Mouse (Mus musculus) limb, embryonic 11.5 days (tissue): Measurements from ENCODE around the gene Grk4. TPM values are rescaled to one million over a fixed set of nuclear protein-coding genes. Genes with fewer than 3 reads are reported as not detected.

Experiments used
- ATAC-seq: fragments of 200-750 bp; cut with Nextera tagmentation; 2 replicates; pipeline ENCODE4 v1.8.0; 2017; ENCODE audit warnings: low read depth; ENCODE audit not compliant: insufficient number of reproducible peaks, low FRiP score, low TSS enrichment
- DNase-seq: peaks from one replicate; pipeline ENCODE4 v3.0.0-alpha.2; 2015; ENCODE audit warnings: low spot score
- H3K27ac ChIP-seq: fragments of 300-500 bp; sonication (generic); replicated peaks from 2 replicates; pipeline ENCODE4 v1.5.1; 2014; ENCODE audit warnings: low read depth, mild to moderate bottlenecking, low read length
- H3K27me3 ChIP-seq: fragments of 300-500 bp; sonication (generic); 2 replicates; pipeline ENCODE4 v1.6.1; 2014; ENCODE audit warnings: mild to moderate bottlenecking, low read length, mixed read lengths; ENCODE audit not compliant: control insufficient read depth, insufficient read depth
- H3K36me3 ChIP-seq: fragments of 300-500 bp; sonication (generic); 2 replicates; pipeline ENCODE4 v1.6.1; 2014; ENCODE audit warnings: mild to moderate bottlenecking, low read length, moderate library complexity, mixed read lengths; ENCODE audit not compliant: control insufficient read depth, insufficient read depth
- H3K4me1 ChIP-seq: fragments of 300-500 bp; sonication (generic); 2 replicates; pipeline ENCODE4 v1.6.1; 2014; ENCODE audit warnings: low read length, mixed read lengths; ENCODE audit not compliant: control insufficient read depth, insufficient read depth
- H3K4me2 ChIP-seq: fragments of 300-500 bp; sonication (generic); 2 replicates; pipeline ENCODE4 v1.6.1; 2014; ENCODE audit warnings: low read depth, mild to moderate bottlenecking, moderate library complexity; ENCODE audit not compliant: severe bottlenecking
- H3K4me3 ChIP-seq: fragments of 300-500 bp; sonication (generic); 2 replicates; pipeline ENCODE4 v1.5.1; 2014; ENCODE audit warnings: low read depth, low read length
- H3K9ac ChIP-seq: fragments of 300-500 bp; sonication (generic); 2 replicates; pipeline ENCODE4 v1.6.1; 2014; ENCODE audit warnings: mild to moderate bottlenecking, low read length
- H3K9me3 ChIP-seq: fragments of 300-500 bp; sonication (generic); 2 replicates; pipeline ENCODE4 v1.6.1; 2016; ENCODE audit warnings: low read length; ENCODE audit not compliant: control insufficient read depth
- WGBS: fragments of 180-500 bp; shearing (Covaris S2); extraction: QIAGEN DNeasy Blood & Tissue Kit; methylation state at CpG from one replicate; pipeline ENCODE4 v1.1.7; 2014; 5-methylcytosine and 5-hydroxymethylcytosine counted together
- polyA plus RNA-seq: library from polyadenylated mRNA; unstranded; fragments of >200 nt; fragmentation: Nextera tagmentation; extraction: Ambion mirVana; gene quantifications from 2 replicates; pipeline ENCODE4 v1.2.1, GENCODE M21; 2014

The Grk4 gene
- polyA plus RNA-seq, 1 experiment from 2014 or later, result 2.5 TPM

GRCm38 (mm10) chr5:34729141-34729540 lies 69.0 kb downstream of the Grk4 start:
- H3K9me3 ChIP-seq, result no peaks in the 10 kb centered on the region
- ATAC-seq (no peak), DNase-seq (no peak)
- no peaks in the 10 kb centered on the region for H3K27me3 ChIP-seq
- no peak overlapping the region for H3K9ac ChIP-seq
- no peak overlapping the region for H3K4me3 ChIP-seq
- H3K36me3 ChIP-seq, result no peaks in the 10 kb centered on the region
- H3K27ac ChIP-seq, result no peak overlapping the region
- H3K4me2 ChIP-seq, result no peak overlapping the region
- H3K4me1 ChIP-seq, result no peaks in the 10 kb centered on the region

GRCm38 (mm10) chr5:34730255-34730654 lies 70.1 kb downstream of the Grk4 start:
- ATAC-seq (no peak), DNase-seq (no peak)
- Histone ChIP-seq H3K27ac (no peak overlapping the region), H3K9me3 (no peaks in the 10 kb centered on the region), H3K27me3 (no peaks in the 10 kb centered on the region), H3K9ac (no peak overlapping the region), H3K4me1 (no peaks in the 10 kb centered on the region), H3K36me3 (no peaks in the 10 kb centered on the region), H3K4me3 (no peak overlapping the region), H3K4me2 (no peak overlapping the region)
- 52% methylated on average over 1 of the region's 1 CpGs for WGBS

- ATAC-seq (no peak), DNase-seq (no peak)
- no peaks in the 10 kb centered on the region for H3K4me1 ChIP-seq
- 54% methylated on average over 3 of the region's 3 CpGs for WGBS
- H3K9me3 ChIP-seq, result no peaks in the 10 kb centered on the region
- H3K27me3 ChIP-seq, result no peaks in the 10 kb centered on the region
- H3K36me3 ChIP-seq, result no peaks in the 10 kb centered on the region
- H3K9ac ChIP-seq, result no peak overlapping the region
- no peak overlapping the region for H3K27ac ChIP-seq
- H3K4me2 ChIP-seq, result no peak overlapping the region
- no peak overlapping the region for H3K4me3 ChIP-seq
Measured at GRCm38 (mm10) chr5:34751477-34751876, 91.3 kb downstream of the Grk4 start.

GRCm38 (mm10) chr5:34758762-34759161 lies 98.6 kb downstream of the Grk4 start:
- H3K9ac ChIP-seq, result no peak overlapping the region
- no peaks in the 10 kb centered on the region for H3K9me3 ChIP-seq
- no peaks in the 10 kb centered on the region for H3K27me3 ChIP-seq
- no peak for DNase-seq
- H3K4me2 ChIP-seq, result no peak overlapping the region
- H3K27ac ChIP-seq, result no peak overlapping the region
- no peaks in the 10 kb centered on the region for H3K36me3 ChIP-seq
- ATAC-seq, result no peak
- WGBS, result 84% methylated on average over 1 of the region's 1 CpGs
- no peak overlapping the region for H3K4me3 ChIP-seq
- H3K4me1 ChIP-seq, result no peaks in the 10 kb centered on the region

GRCm38 (mm10) chr5:34760850-34761508 lies 100.8 kb downstream of the Grk4 start:
- ATAC-seq, result no peak
- Histone ChIP-seq H3K9ac (peak overlapping the region; percentile 89), H3K27me3 (no peaks in the 10 kb centered on the region), H3K4me2 (peak overlapping the region; percentile 86), H3K9me3 (no peaks in the 10 kb centered on the region), H3K27ac (peak overlapping the region; percentile 76; the same call in 1 of the 2 replicates), H3K36me3 (no peaks in the 10 kb centered on the region), H3K4me3 (peak overlapping the region; percentile 84), H3K4me1 (no peaks in the 10 kb centered on the region)
- no peak for DNase-seq
- under 1% methylated on average over 19 of the region's 19 CpGs for WGBS

GRCm38 (mm10) chr5:34761509-34761908 lies 101.3 kb downstream of the Grk4 start, which contains the start of gene Htt:
Gene Htt, plus strand, starts transcription at chr5:34761740.
- ATAC-seq, result peak; percentile 98
- H3K9ac ChIP-seq, result peak within 1 kb of the TSS; percentile 89
- H3K4me3 ChIP-seq, result peak within 1 kb of the TSS; percentile 84
- DNase-seq, result peak; percentile 96
- H3K9me3 ChIP-seq, result no peaks in the 10 kb centered on the region
- peak within 1 kb of the TSS; percentile 76 for H3K27ac ChIP-seq
- no peaks in the 10 kb centered on the region for H3K36me3 ChIP-seq
- H3K27me3 ChIP-seq, result no peaks in the 10 kb centered on the region
- under 1% methylated on average over 35 of the region's 35 CpGs for WGBS
- peak within 1 kb of the TSS; percentile 86 for H3K4me2 ChIP-seq
- H3K4me1 ChIP-seq, result no peaks in the 10 kb centered on the region

- no peaks in the 10 kb centered on the region for H3K4me1 ChIP-seq
- no peaks in the 10 kb centered on the region for H3K9me3 ChIP-seq
- no peaks in the 10 kb centered on the region for H3K27me3 ChIP-seq
- peak; percentile 60; the same call in 1 of the 2 replicates for ATAC-seq
- no peaks in the 10 kb centered on the region for H3K36me3 ChIP-seq
- H3K4me3 ChIP-seq, result peak overlapping the region; percentile 84
- peak overlapping the region; percentile 76 for H3K27ac ChIP-seq
- DNase-seq, result no peak
- peak overlapping the region; percentile 89 for H3K9ac ChIP-seq
- WGBS, result 1% methylated on average over 44 of the region's 54 CpGs
- H3K4me2 ChIP-seq, result peak overlapping the region; percentile 86
Measured at GRCm38 (mm10) chr5:34761934-34762611, 101.9 kb downstream of the Grk4 start.

- ATAC-seq (no peak), DNase-seq (no peak)
- Histone ChIP-seq H3K4me1 (no peaks in the 10 kb centered on the region), H3K27ac (no peak overlapping the region), H3K9ac (no peak overlapping the region), H3K27me3 (no peaks in the 10 kb centered on the region), H3K4me3 (no peak overlapping the region), H3K9me3 (no peaks in the 10 kb centered on the region), H3K36me3 (no peaks in the 10 kb centered on the region), H3K4me2 (no peak overlapping the region)
- 89% methylated on average over 3 of the region's 3 CpGs for WGBS
Measured at GRCm38 (mm10) chr5:34771818-34772217, 111.6 kb downstream of the Grk4 start.
